Mouse (Mus musculus) E14TG2a.4 (cell line): ENCODE results near the gene Gm37240.

Source experiments
- H3K27me3 ChIP-seq: 2 replicates; pipeline ENCODE4 v1.6.1; 2014; ENCODE audit warnings: low read length, control low read depth; ENCODE audit not compliant: insufficient read depth
- H3K36me3 ChIP-seq: 2 replicates; pipeline ENCODE4 v1.6.1; 2014; ENCODE audit warnings: low read length, control low read depth; ENCODE audit not compliant: insufficient read depth
- H3K4me1 ChIP-seq: replicated peaks from 2 replicates; pipeline ENCODE4 v1.6.1; 2014; ENCODE audit warnings: low read depth, low read length, control low read depth
- H3K4me3 ChIP-seq: replicated peaks from 2 replicates; pipeline ENCODE4 v1.5.1; 2014; ENCODE audit warnings: mild to moderate bottlenecking, low read length
- H3K9me3 ChIP-seq: 2 replicates; pipeline ENCODE4 v1.6.1; 2014; ENCODE audit warnings: low read length, control low read depth
- CTCF ChIP-seq: conservative IDR thresholded peaks from 2 replicates; pipeline ENCODE4 v1.5.1; 2014; ENCODE audit warnings: low read length
- NANOG ChIP-seq: IDR thresholded peaks from 2 replicates; pipeline ENCODE4 v1.6.1; 2014; ENCODE audit warnings: borderline replicate concordance, low read length, mixed read lengths
- POU5F1 ChIP-seq: IDR thresholded peaks from 2 replicates; pipeline ENCODE4 v1.6.1; 2014; ENCODE audit warnings: low read length, borderline replicate concordance

Gene Gm37240

GRCm38 (mm10) chr3:84637890-84638578 is 1249.3 kb downstream of the Gm37240 start:
- Histone ChIP-seq H3K4me3 (peak overlapping the region; percentile 49), H3K4me1 (peaks cover 65% of the 10 kb centered on the region), H3K9me3 (no peaks in the 10 kb centered on the region), H3K36me3 (no peaks in the 10 kb centered on the region), H3K27me3 (no peaks in the 10 kb centered on the region)
- TF ChIP-seq NANOG: no peak
- no peak for TF ChIP-seq POU5F1
- TF ChIP-seq CTCF: no peak

GRCm38 (mm10) chr3:84637095-84637494 is 1250.2 kb downstream of the Gm37240 start:
- TF ChIP-seq POU5F1: no peak
- TF ChIP-seq NANOG: no peak
- TF ChIP-seq CTCF: no peak
- Histone ChIP-seq H3K36me3 (no peaks in the 10 kb centered on the region), H3K9me3 (no peaks in the 10 kb centered on the region), H3K27me3 (no peaks in the 10 kb centered on the region), H3K4me1 (peaks cover 60% of the 10 kb centered on the region), H3K4me3 (no peak overlapping the region)

- Histone ChIP-seq H3K4me3 (no peak overlapping the region), H3K27me3 (no peaks in the 10 kb centered on the region), H3K9me3 (no peaks in the 10 kb centered on the region), H3K36me3 (no peaks in the 10 kb centered on the region), H3K4me1 (peaks cover 37% of the 10 kb centered on the region)
- TF ChIP-seq CTCF (peak; percentile 23), POU5F1 (no peak), NANOG (no peak)
These were observed 1255.7 kb downstream of the Gm37240 start for GRCm38 (mm10) chr3:84631586-84631985.

GRCm38 (mm10) chr3:84622026-84622425 is 1265.3 kb downstream of the Gm37240 start:
- no peaks in the 10 kb centered on the region for H3K27me3 ChIP-seq
- no peaks in the 10 kb centered on the region for H3K36me3 ChIP-seq
- TF ChIP-seq CTCF (no peak), POU5F1 (no peak), NANOG (no peak)
- peaks cover 10% of the 10 kb centered on the region; the same call in 1 of the 2 replicates for H3K9me3 ChIP-seq
- H3K4me1 ChIP-seq: 0 out of 2 replicates have a peak, but pooled peaks cover 4% of the 10 kb centered on the region
- H3K4me3 ChIP-seq: no peak overlapping the region

GRCm38 (mm10) chr3:84619725-84620124 is 1267.6 kb downstream of the Gm37240 start:
- no peak overlapping the region for H3K4me3 ChIP-seq
- no peaks in the 10 kb centered on the region for H3K36me3 ChIP-seq
- H3K4me1 ChIP-seq: 0 out of 2 replicates have a peak, but pooled peaks cover 4% of the 10 kb centered on the region
- H3K9me3 ChIP-seq: peaks cover 10% of the 10 kb centered on the region; the same call in 1 of the 2 replicates
- H3K27me3 ChIP-seq: no peaks in the 10 kb centered on the region
- no peak for TF ChIP-seq NANOG
- no peak for TF ChIP-seq CTCF
- no peak for TF ChIP-seq POU5F1

- H3K27me3 ChIP-seq: no peaks in the 10 kb centered on the region
- TF ChIP-seq NANOG: no peak
- 0 out of 2 replicates have a peak, but pooled peaks have one; percentile 2 for TF ChIP-seq CTCF
- TF ChIP-seq POU5F1: no peak
- H3K4me3 ChIP-seq: no peak overlapping the region
- H3K4me1 ChIP-seq: 0 out of 2 replicates have a peak, but pooled peaks cover 4% of the 10 kb centered on the region
- peaks cover 10% of the 10 kb centered on the region; the same call in 1 of the 2 replicates for H3K9me3 ChIP-seq
- no peaks in the 10 kb centered on the region for H3K36me3 ChIP-seq
These were observed 1268.3 kb downstream of the Gm37240 start for GRCm38 (mm10) chr3:84619056-84619455.

GRCm38 (mm10) chr3:84618627-84619026 is 1268.7 kb downstream of the Gm37240 start:
- Histone ChIP-seq H3K4me1 (0 out of 2 replicates have a peak, but pooled peaks cover 4% of the 10 kb centered on the region), H3K4me3 (no peak overlapping the region), H3K36me3 (no peaks in the 10 kb centered on the region), H3K9me3 (peaks cover 10% of the 10 kb centered on the region; the same call in 1 of the 2 replicates), H3K27me3 (no peaks in the 10 kb centered on the region)
- TF ChIP-seq CTCF (no peak), NANOG (no peak), POU5F1 (no peak)

GRCm38 (mm10) chr3:84615856-84616225 is 1271.5 kb downstream of the Gm37240 start:
- no peak for TF ChIP-seq NANOG
- no peak for TF ChIP-seq POU5F1
- no peak for TF ChIP-seq CTCF
- H3K4me1 ChIP-seq: 0 out of 2 replicates have a peak, but pooled peaks cover 7% of the 10 kb centered on the region
- no peak overlapping the region for H3K4me3 ChIP-seq
- no peaks in the 10 kb centered on the region for H3K27me3 ChIP-seq
- no peaks in the 10 kb centered on the region for H3K36me3 ChIP-seq
- H3K9me3 ChIP-seq: peaks cover 18% of the 10 kb centered on the region
